Mouse (Mus musculus) left cerebral cortex, adult 2 months (tissue): ENCODE measurements at regions not wholly inside any gene's neighbourhood (a gene's known extent, or its start where the extent isn't known, plus 50 kb on each side); places are given as distances from the start of the nearest gene placed in this dataset.

Experiments
- DNase-seq, 2 experiments: peaks; one replicate each; pipeline ENCODE4 v3.0.0; 2021 to 2022; ENCODE audit warnings: low spot score in 2 of 2, mixed read lengths in 1 of 2; ENCODE audit errors: extremely low spot score in 1 of 2
- H3K27ac ChIP-seq: fragments of 200-600 bp; 2 replicates; pipeline ENCODE4 v1.8.1; 2022
- H3K4me3 ChIP-seq: fragments of 200-600 bp; 2 replicates; pipeline ENCODE4 v1.8.1; 2022
- CTCF ChIP-seq: fragments of 200-600 bp; IDR thresholded peaks from 2 replicates; pipeline ENCODE4 v1.8.1; 2022; ENCODE audit warnings: antibody characterized with exemption, mild to moderate bottlenecking, moderate library complexity
- intact Hi-C: fragments of 180-260 bp; cut with DNase I; formaldehyde crosslinking; loops from one replicate; pipeline ENCODE4 v1.15.1; 2025

DNA sequence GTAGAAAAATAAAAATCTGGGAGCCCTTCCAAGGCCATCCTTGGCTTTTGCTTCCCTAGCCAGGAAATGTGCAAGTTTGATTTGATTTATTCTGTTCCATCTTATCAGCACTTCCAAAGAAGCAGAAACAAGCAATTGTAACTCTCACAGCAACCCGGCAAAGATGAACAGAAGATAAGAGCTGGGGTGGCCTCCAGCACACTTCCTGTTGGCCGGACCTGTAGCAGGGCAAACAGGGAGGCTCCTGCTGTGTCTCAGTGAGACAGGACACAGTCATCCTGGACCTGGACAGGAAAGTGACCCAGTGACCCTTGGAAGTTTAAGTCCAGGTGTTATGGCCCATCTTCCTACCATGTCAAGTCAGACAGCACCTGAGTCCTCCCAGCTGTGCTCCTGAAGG, 58.6 kb upstream of the Cldn5 start:
- DNase-seq: no peak
- intact Hi-C loops: no loop called here
- no peak overlapping the region for H3K4me3 ChIP-seq
- no peak for TF ChIP-seq CTCF
- H3K27ac ChIP-seq: no peak overlapping the region

GRCm38 (mm10) chr16:18720433-18721233, 56.0 kb upstream of the Cldn5 start:
- H3K27ac ChIP-seq: peak overlapping the region; percentile 42
- intact Hi-C loops: no loop called here
- DNase-seq: no peak
- no peak for TF ChIP-seq CTCF
- H3K4me3 ChIP-seq: no peak overlapping the region

DNA sequence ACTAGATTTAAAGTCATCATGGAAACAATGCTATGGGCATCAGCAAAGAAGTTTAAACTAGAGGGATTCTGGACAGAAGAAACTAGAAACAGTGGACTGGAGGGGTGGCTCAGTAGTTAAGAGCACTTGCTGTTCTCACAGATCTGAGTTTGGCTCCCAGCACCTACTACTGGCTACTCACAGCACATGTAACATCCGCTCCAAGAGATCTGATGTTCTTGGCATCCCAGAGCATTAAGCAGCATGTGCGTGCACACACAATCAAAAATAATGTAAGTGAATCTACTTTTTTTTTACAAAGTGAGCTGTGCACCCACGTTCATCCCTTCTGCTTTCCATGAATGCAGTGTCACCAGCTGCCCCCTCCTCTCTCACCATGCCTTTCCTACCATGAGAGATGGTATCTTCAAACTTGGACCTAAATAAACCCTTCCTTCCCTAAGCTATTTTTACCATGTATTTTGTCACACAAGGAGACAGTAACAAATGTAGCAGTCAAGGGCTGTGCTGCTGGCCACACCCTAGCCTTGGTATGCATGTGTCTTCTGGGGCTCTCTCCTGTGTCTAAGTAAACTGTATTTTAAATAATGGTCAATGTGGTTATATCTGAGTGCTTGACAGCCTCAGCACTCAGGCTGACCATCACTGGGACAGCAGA, 53.3 kb upstream of the Cldn5 start:
- Histone ChIP-seq H3K4me3 (no peak overlapping the region), H3K27ac (no peak overlapping the region)
- no peak for TF ChIP-seq CTCF
- intact Hi-C loops: no loop called here
- no peak for DNase-seq

DNA sequence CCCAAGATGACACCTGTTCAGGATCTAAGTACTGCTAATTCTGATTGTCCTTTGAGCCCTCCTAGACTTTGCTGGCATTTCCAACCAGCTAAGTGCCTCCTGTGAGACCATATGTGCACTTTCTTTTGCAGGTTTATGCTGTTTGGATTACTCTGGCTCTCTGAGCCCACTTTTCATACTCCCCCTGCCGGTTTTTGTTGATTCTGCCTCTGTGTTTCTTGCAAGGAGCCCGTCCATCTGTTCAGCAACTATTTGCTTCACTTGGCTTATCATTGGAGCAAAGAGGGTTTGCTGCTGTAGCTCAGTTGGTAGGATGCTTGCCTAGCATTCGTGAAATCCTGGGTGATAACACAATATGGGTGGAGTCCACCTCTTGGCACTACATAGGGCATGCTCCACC, 52.8 kb upstream of the Cldn5 start:
- peak; percentile 34 for TF ChIP-seq CTCF
- no peak for DNase-seq
- intact Hi-C loops: no loop called here
- H3K4me3 ChIP-seq: no peak overlapping the region
- no peak overlapping the region for H3K27ac ChIP-seq

DNA sequence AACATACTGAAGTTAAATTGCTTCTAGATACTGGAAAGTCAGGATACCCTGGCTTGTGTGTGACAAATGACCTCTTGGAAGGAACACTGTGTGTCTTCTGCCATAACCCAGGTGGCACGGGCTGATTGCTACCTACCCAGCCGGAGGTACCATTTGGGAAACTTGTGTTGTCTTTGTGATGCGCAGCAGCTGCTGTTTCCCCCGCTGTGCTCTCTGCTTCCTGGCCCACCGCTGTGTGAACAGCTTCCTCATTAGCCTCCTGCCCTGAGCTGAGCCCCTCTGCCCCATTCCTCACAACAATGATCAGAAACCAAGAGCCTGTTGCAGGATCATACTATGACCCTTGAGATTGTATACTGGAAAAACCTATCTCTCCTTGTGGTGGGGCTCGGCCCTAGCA, 51.9 kb upstream of the Cldn5 start:
- no peak for DNase-seq
- intact Hi-C loops: no loop called here
- Histone ChIP-seq H3K4me3 (no peak overlapping the region), H3K27ac (no peak overlapping the region)
- no peak for TF ChIP-seq CTCF
